Mouse (Mus musculus) kidney, adult 2 months (tissue): ENCODE measurements around the gene Trim15.

Source experiments
- CTCF ChIP-seq: fragments of 200-500 bp; conservative IDR thresholded peaks from 2 replicates; pipeline ENCODE4 v1.5.1; 2011; ENCODE audit warnings: low read depth, mild to moderate bottlenecking, control low read depth, low read length, moderate library complexity, mixed read lengths; ENCODE audit not compliant: insufficient read depth, insufficient read length
- POLR2A ChIP-seq: fragments of 200-500 bp; IDR thresholded peaks from one replicate; pipeline ENCODE4 v1.6.1; 2011; ENCODE audit warnings: low read depth, low read length, control low read depth

DNA sequence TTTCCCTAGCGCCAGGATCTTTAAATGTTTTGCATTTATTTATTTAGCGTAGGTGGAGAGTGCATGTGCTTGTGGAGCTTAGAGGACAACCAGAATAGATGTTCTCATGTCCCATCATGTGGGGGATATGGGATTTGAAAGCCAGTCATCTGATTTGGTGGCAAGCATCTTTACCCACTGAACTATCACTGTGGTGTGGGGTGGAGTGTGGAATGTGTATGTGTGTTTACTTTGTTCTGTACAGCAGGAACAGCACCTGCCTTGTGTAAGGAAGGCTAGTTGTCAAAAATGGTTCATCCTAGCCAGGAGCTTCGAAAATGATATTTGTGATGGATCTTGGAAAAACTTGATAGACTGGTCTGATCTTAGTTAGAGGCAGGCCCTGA, 30.6 kb downstream of the Trim15 start:
- TF ChIP-seq CTCF = no peak
- TF ChIP-seq POLR2A = no peak
